Mouse (Mus musculus): ENCODE data around the gene Cnmd. TPM values are rescaled to one million over a fixed set of nuclear protein-coding genes. Genes with fewer than 3 reads are reported as not detected.

Gene Cnmd
- 0.09 and 0.20 TPM in 2 replicates for polyA plus RNA-seq (2012; rRNA removed)

DNA sequence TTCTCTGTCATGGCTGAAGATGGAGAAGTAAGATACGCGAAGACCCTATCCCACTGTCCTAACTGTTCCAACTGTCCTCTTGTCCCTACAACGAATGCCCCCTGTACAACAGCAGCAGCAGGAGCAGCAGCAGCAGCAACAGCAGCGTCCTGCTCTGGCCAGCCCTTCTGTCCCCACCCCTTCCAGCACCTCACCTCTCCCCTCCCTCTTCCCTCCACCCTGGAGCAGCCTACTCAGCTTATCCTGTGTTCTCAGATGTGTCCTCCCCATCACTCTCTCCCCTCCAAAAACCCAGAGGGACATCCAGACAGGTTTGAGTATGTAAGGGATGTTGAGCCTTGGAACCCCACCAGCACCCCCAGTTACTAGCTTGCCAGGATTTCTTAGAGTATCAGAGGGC, at the start of gene Cnmd:
Cnmd (minus strand) TSS at position 170 of the 400 bp plus-strand sequence.
- H3K4me1 ChIP-seq (ENCODE audit: control insufficient read depth, insufficient read depth, low read length): no peaks in the 10 kb centered on the region
- DNase-seq: no peak
- no peaks in the 10 kb centered on the region for H3K36me3 ChIP-seq (ENCODE audit: control insufficient read depth, insufficient read depth, low read length)
- H3K27ac ChIP-seq (ENCODE audit: insufficient read depth, low read depth, low read length): no peak within 1 kb of the TSS
- peak within 1 kb of the TSS; percentile 9 for H3K4me3 ChIP-seq (ENCODE audit: insufficient read depth, low read depth, low read length)
- WGBS: 60% methylated on average over 4 of the region's 4 CpGs
- no peaks in the 10 kb centered on the region for H3K27me3 ChIP-seq (replicated peaks; ENCODE audit: control insufficient read depth, insufficient read depth, low read length)
- no peak for TF ChIP-seq POLR2A (IDR thresholded peaks at IDR 0.05; ENCODE audit: low read depth, low read length)
- TF ChIP-seq CTCF (conservative IDR thresholded peaks at IDR 0.05; ENCODE audit: insufficient read depth, insufficient read length, low read depth, low read length): no peak

DNA sequence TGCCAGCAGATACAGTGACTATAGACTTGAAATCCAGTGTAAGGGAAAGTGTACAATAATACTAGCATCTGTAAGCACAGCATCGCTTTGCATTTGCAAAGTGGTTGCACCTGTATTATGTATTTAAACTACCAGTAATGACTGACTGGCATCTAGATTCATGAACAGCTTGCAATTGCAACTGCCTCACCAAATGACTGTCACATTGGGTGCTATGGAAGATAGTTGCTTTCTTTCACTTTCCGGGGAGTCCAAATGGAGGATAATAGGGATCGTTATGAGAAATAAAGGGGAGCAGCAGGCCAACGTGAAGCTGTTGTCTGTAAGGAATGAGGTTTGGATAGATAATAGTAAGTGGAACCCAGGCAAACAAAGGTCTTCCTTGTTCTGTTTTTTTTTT, 49.3 kb upstream of the Cnmd start:
- no peaks in the 10 kb centered on the region for H3K27me3 ChIP-seq (replicated peaks; ENCODE audit: control insufficient read depth, insufficient read depth, low read length)
- H3K27ac ChIP-seq (ENCODE audit: insufficient read depth, low read depth, low read length): no peak overlapping the region
- TF ChIP-seq POLR2A (IDR thresholded peaks at IDR 0.05; ENCODE audit: low read depth, low read length): no peak
- TF ChIP-seq CTCF (conservative IDR thresholded peaks at IDR 0.05; ENCODE audit: insufficient read depth, insufficient read length, low read depth, low read length): no peak
- WGBS: 77% methylated on average over 4 of the region's 4 CpGs
- no peak overlapping the region for H3K4me3 ChIP-seq (ENCODE audit: insufficient read depth, low read depth, low read length)
- H3K4me1 ChIP-seq (ENCODE audit: control insufficient read depth, insufficient read depth, low read length): no peaks in the 10 kb centered on the region
- DNase-seq: no peak
- no peaks in the 10 kb centered on the region for H3K36me3 ChIP-seq (ENCODE audit: control insufficient read depth, insufficient read depth, low read length)

DNA sequence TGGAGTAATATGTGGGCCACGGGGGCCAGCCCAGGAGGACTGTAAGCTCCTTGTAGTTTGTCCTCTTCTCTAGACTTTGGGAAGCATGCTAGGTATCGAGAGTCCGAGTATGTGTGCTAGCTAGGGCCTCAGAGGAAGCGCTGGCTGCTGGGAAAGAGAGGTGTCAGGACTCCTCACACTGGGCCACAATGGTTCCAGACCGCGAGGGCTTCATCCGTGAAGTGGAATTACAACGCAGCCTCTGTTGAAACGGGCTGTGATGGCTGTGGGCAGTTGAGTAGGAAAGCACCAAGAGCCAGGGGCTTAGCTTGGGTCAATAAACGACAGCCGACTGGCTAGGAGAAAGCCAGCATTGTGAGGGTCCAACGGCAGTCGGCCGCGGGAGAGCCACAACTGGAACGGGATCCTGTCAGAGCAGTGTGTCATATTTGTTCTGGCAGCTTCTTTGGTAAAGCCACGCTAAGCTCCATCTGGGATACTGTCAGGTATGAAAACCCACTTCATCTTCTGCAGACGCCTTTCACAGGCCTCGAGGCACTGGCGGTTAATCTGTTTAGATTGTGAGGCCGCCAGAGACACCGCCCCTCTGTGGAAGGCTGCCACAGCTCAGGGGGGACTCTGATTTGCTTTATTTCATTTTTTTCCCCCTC, 41.7 kb upstream of the Cnmd start:
- Histone ChIP-seq H3K36me3 (ENCODE audit: control insufficient read depth, insufficient read depth, low read length) (no peaks in the 10 kb centered on the region), H3K4me1 (ENCODE audit: control insufficient read depth, insufficient read depth, low read length) (no peaks in the 10 kb centered on the region), H3K27me3 (replicated peaks; ENCODE audit: control insufficient read depth, insufficient read depth, low read length) (no peaks in the 10 kb centered on the region), H3K27ac (ENCODE audit: insufficient read depth, low read depth, low read length) (no peak overlapping the region), H3K4me3 (ENCODE audit: insufficient read depth, low read depth, low read length) (no peak overlapping the region)
- no peak for TF ChIP-seq POLR2A (IDR thresholded peaks at IDR 0.05; ENCODE audit: low read depth, low read length)
- no peak for TF ChIP-seq CTCF (conservative IDR thresholded peaks at IDR 0.05; ENCODE audit: insufficient read depth, insufficient read length, low read depth, low read length)
- 90% methylated on average over 22 of the region's 22 CpGs for WGBS
- no peak for DNase-seq

DNA sequence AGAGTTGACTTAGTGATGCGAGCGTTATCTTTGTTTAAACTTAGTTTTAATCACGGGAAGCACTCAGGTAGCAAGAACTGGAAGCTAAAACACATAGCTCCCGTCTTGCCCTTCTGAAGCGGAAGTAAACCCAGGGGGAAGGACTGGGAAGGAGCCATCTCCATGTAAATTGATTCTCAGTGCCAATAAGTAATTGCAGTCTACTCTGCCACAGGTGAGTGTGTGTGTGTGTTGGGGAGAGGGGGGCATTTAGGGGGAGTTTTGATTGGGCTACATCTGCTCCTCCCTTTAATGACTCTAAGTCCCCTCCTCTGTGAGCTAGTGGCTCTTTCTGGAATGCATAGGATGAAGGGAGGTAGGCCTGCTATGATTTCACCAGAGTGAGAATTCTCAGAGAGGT, 39.6 kb upstream of the Cnmd start:
- DNase-seq: no peak

DNA sequence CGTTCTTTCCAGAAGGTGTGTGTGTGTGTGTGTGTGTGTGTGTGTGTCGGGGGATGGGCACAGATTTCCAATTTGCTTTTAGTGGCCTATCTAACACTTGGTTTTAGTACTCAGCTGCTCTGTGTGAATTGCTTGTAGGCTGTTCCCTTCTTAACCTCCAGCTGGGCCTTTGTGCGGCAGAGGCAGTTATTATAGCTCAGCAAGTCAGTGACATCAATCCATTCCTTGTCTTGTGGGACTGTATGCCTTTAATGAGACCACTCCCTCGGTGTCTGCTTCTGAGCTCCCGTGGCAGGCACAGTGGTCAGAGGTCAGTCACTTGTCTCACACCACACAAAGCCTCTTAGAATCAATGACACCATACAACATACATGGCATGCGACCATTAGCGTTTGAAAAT, 39.1 kb upstream of the Cnmd start:
- WGBS: 58% methylated on average over 7 of the region's 7 CpGs
- DNase-seq: no peak
- Histone ChIP-seq H3K36me3 (ENCODE audit: control insufficient read depth, insufficient read depth, low read length) (no peaks in the 10 kb centered on the region), H3K27me3 (replicated peaks; ENCODE audit: control insufficient read depth, insufficient read depth, low read length) (no peaks in the 10 kb centered on the region), H3K27ac (ENCODE audit: insufficient read depth, low read depth, low read length) (no peak overlapping the region), H3K4me3 (ENCODE audit: insufficient read depth, low read depth, low read length) (no peak overlapping the region), H3K4me1 (ENCODE audit: control insufficient read depth, insufficient read depth, low read length) (no peaks in the 10 kb centered on the region)
- TF ChIP-seq POLR2A (IDR thresholded peaks at IDR 0.05; ENCODE audit: low read depth, low read length) (no peak), CTCF (conservative IDR thresholded peaks at IDR 0.05; ENCODE audit: insufficient read depth, insufficient read length, low read depth, low read length) (no peak)

More for the DNA sequence above, 39.6 kb upstream of the Cnmd start:
- Histone ChIP-seq H3K36me3 (ENCODE audit: control insufficient read depth, insufficient read depth, low read length) (no peaks in the 10 kb centered on the region), H3K4me1 (ENCODE audit: control insufficient read depth, insufficient read depth, low read length) (no peaks in the 10 kb centered on the region), H3K27me3 (replicated peaks; ENCODE audit: control insufficient read depth, insufficient read depth, low read length) (no peaks in the 10 kb centered on the region), H3K27ac (ENCODE audit: insufficient read depth, low read depth, low read length) (no peak overlapping the region), H3K4me3 (ENCODE audit: insufficient read depth, low read depth, low read length) (no peak overlapping the region)
- WGBS: 75% methylated on average over 5 of the region's 5 CpGs
- TF ChIP-seq POLR2A (IDR thresholded peaks at IDR 0.05; ENCODE audit: low read depth, low read length): no peak
- TF ChIP-seq CTCF (conservative IDR thresholded peaks at IDR 0.05; ENCODE audit: insufficient read depth, insufficient read length, low read depth, low read length): no peak

DNA sequence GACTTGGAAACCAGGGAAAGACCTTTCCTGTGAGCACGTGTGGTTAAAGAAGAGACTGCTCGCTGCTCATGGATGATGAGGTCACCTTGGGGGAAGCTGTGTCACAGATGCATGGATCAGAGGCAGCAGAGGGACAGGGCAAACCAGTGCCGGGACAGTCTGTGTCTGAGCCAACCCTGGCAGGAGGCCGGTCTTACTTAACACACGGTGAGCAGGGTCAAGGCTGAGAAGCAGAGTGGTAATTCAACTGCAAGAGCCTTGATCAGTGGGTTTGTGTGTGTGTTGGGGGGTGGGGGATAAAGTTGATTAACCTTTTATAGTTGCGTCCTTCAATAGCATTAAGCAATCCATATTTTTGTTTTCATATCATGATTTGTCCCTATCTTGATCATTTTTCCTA, 37.4 kb upstream of the Cnmd start:
- DNase-seq: no peak
- no peaks in the 10 kb centered on the region for H3K27me3 ChIP-seq (replicated peaks; ENCODE audit: control insufficient read depth, insufficient read depth, low read length)
- H3K36me3 ChIP-seq (ENCODE audit: control insufficient read depth, insufficient read depth, low read length): no peaks in the 10 kb centered on the region
- 44% methylated on average over 6 of the region's 6 CpGs for WGBS
- no peak overlapping the region for H3K4me3 ChIP-seq (ENCODE audit: insufficient read depth, low read depth, low read length)
- H3K27ac ChIP-seq (ENCODE audit: insufficient read depth, low read depth, low read length): no peak overlapping the region
- TF ChIP-seq POLR2A (IDR thresholded peaks at IDR 0.05; ENCODE audit: low read depth, low read length): no peak
- TF ChIP-seq CTCF (conservative IDR thresholded peaks at IDR 0.05; ENCODE audit: insufficient read depth, insufficient read length, low read depth, low read length): no peak
- no peaks in the 10 kb centered on the region for H3K4me1 ChIP-seq (ENCODE audit: control insufficient read depth, insufficient read depth, low read length)

DNA sequence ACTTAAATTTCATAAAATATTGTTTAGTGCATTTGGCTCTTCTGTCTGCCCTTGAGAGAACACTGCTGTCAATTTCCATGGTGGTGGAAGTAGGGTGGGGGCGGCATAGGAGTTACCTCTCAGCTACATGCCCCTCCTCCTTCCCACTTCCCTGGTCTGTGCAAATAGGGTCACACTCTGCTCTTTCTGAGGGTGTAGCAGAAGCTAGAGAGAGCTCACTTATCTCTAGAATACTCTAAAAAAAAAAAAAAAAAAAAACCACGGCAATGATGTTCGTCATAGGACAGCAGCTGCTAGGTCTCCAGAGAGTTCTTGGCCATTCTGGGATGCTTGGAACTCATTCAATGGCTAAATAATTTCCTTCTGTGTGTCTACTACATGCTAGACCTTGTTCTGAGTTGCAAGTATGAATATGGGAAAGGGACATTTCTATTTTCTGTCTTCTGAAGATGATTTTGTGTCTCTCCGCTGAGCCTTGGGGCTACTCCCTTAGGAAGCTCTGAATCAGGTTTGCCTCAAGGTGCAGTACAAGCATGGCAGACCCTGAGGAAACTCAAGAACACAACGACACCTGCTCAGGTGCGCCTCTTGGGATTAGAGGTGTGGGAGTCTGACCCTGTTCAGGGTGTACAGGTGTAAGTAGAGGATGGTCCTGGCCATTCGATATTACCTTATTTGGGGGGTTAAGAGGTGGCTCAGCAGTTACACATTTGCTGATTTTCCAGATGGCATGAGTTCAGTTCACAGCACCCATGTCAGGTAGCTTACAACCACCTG, 28.3 kb upstream of the Cnmd start:
- no peak for DNase-seq
- H3K27ac ChIP-seq (ENCODE audit: insufficient read depth, low read depth, low read length): no peak overlapping the region
- H3K4me3 ChIP-seq (ENCODE audit: insufficient read depth, low read depth, low read length): no peak overlapping the region
- H3K4me1 ChIP-seq (ENCODE audit: control insufficient read depth, insufficient read depth, low read length): no peaks in the 10 kb centered on the region
- no peaks in the 10 kb centered on the region for H3K27me3 ChIP-seq (replicated peaks; ENCODE audit: control insufficient read depth, insufficient read depth, low read length)
- no peaks in the 10 kb centered on the region for H3K36me3 ChIP-seq (ENCODE audit: control insufficient read depth, insufficient read depth, low read length)
- 88% methylated on average over 7 of the region's 7 CpGs for WGBS
- TF ChIP-seq CTCF (conservative IDR thresholded peaks at IDR 0.05; ENCODE audit: insufficient read depth, insufficient read length, low read depth, low read length) (no peak), POLR2A (IDR thresholded peaks at IDR 0.05; ENCODE audit: low read depth, low read length) (no peak)

Data from kidney, adult 2 months (tissue).